Mouse (Mus musculus) ES-CJ7 (cell line): ENCODE results near the gene Adamts17.
A peak's percentile ranks its signal among the peaks of the same experiment; 100 is the strongest.

Source experiments
- DNase-seq: peaks from one replicate; pipeline ENCODE4 v3.0.0; 2011; ENCODE audit warnings: low read depth, low spot score

Adamts17 gene

DNA sequence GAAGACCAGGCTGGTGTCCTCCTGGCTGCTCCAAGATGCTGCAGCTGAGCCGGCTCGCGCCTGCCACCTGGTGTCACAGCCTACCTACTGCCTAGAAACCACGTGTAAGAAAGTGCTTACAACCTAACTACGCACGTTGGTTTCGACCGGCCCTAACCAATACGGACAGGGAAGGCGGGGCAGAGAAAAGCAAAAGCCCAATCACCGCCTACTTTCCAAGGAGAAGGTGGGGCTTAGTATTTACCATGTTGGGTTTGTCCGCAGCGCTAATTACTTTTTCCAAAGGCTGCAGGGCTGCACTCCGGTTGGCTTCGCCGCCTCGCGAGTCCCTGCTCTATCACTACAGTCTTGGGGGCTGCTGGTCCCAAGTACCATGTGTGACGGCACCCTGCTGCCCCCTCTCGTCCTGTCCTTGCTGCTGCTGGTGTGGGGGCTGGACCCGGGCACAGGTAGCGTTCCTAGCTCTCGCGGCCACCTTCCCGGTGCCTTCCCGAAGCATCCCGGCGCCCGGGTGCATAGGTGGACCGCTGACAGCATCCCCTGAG, at the start of gene Adamts17:
Gene Adamts17 (plus strand): TSS at position 273 of the 545 bp plus-strand sequence.
- DNase-seq, result peak; percentile 98

DNA sequence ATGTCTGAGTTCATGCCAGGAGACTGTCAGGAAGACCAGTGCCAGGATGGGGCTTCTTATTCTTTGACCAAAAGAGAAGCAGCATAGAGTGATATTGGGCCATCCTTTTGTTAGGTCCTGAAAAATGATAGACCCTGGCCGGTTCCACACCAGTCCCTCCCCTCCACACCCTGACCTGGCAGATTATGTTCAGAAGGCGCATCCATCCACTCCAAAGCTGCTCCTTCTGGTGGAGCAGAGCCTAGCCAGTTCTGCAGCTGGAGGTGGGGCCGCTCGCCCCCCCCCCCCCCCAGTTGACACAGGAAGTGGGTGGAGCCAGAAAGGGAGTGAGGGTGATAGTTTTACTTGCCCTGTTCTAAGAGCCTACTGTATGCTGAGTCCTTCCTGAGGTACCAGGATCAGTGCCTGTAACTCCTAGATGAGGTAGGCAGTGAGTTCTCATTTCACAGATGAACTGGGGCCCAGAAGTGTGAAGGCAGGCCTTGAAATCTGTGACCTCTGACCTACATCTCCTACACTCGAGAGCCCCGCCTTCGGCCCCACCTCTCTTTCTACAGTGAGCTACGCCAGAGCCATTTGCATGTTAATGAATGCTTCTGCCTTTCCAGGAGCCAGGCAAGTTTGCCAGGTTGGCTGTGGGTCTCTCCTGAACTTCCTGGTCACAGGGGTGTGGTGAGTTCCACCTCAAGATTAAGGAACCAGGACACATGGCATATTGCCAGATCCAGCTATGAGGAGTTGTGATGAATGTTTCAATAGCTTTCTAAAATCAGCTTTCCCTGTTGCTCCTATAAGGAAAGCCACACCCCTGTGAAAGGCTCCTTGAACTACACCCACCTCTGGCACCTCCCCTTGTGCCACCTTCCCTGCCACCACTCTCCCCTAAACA, 49.4 kb upstream of the Adamts17 start:
- peak; percentile 92 for DNase-seq

DNA sequence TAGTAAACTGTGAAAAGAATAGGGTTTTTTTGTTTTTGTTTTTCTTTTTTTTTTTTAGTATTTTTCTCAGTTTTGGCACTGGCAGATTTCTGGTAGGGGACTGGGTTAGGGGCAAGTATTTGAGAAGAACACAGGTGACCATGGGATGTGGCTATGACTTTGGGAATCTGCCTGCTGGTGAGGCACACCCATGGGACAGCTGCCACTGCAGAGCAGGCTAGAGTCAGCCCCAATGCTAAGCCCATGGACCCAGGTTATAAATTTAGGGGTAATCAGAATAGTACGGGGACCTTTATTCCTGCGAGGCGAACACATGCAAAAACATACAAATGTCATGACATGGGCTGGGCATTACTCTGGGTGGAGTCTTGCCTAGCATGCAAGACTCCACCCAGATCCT, 48.5 kb upstream of the Adamts17 start:
- no peak for DNase-seq

DNA sequence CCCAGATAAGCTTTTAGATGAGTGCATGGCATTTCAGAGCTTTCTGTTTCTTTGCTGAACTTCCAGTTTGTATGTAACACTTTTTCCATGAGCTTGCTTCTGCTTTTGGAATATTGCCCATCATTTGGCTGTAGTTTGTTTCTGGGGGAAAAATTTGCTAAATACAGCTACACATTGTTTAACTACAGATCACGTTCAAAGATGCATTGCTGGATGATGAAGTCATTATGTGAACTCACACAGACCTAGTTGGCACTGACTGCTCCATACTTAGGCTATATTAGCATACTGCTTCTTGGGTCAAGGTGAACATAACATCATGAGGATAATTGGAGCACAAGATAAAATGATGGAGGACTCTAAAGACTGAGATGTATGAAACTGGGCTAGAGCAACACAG, 42.6 kb upstream of the Adamts17 start:
- DNase-seq, result no peak

- no peak for DNase-seq
Observed at GRCm38 (mm10) chr7:66797345-66797744, 42.2 kb upstream of the Adamts17 start.

DNA sequence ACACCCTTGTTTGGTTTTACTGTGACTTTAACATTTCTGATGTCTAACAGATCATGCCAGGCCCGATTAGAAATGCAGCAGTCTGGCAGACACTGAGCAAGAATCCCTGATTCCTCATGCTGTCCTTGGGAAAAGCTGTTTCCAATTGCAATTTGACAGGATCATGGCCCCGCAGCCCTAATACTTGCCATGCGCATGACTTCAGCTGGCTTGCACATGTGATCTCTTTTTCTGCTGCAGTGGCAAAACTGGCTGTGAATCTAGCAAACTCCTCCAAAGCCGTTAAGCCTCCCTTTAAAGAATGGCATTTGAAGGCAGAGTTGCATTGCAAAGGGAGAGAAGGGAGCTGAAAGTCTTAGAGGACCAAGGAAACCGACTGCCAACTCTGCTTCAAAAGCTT, 40.7 kb upstream of the Adamts17 start:
- no peak for DNase-seq

- DNase-seq, result no peak
Observed at GRCm38 (mm10) chr7:66800784-66801183, 38.8 kb upstream of the Adamts17 start.

GRCm38 (mm10) chr7:66801785-66802184, 37.8 kb upstream of the Adamts17 start:
- no peak for DNase-seq

GRCm38 (mm10) chr7:66803798-66804197, 35.7 kb upstream of the Adamts17 start:
- no peak for DNase-seq

GRCm38 (mm10) chr7:66806801-66807200, 32.7 kb upstream of the Adamts17 start:
- no peak for DNase-seq

- DNase-seq, result no peak
Observed at GRCm38 (mm10) chr7:66810436-66810835, 29.1 kb upstream of the Adamts17 start.

DNA sequence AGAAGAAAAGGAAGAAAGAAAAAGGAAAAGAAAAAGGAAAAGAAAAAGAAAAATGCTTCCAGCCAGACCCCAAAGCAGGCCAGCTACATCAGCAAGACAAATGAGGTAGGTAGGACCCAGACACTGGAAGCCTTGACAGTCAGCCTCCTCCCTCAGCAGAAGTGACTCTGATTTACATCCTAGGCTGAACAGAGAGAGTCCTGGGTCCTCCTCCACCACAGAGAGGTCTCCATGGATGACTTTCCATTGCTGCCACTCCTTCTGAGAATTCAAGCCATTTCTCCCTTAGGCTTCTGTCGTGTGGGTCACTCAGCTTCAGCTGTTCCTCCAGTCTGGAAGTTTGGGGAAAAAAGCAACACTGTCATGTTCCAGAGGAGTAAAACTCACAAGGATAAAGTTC, 28.2 kb upstream of the Adamts17 start:
- DNase-seq, result no peak

DNA sequence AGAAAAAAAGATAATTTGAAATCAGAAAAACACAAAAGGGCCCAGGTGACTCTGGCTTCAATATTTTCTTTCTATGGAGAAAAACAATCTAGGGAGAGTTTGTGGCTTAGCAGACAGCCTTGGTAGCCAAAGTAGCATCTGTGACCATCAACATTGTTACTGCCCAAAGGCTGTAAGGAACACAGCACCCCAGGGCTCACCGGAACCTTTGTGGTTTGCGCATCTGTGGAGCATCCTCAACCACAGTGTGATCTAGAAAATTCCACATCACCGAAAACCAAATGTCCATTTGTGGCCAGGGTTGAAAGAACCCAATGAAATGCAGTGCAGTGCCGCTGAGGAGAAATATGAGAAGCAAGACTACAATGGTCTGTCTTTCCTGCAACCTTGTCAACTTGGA, 27.2 kb upstream of the Adamts17 start:
- no peak for DNase-seq

DNA sequence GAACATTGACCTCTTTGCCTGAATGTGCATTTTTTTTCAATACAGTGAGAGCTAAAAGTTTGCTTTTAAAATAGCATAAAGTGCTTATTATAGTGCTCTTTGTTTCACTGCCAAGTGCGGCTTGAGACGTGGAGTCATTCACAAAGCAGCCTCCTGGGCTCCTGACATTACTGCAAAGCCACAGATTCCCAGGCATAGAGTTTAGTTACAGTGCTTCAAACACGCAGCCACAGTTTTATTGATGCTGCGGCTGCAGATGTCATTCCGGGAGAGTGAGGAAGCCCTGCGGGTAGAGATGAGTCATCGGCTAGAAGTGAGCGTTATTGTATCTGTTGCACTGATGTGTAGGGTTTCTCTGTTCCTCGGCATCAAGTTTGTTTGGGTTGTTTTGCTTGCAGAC, 26.8 kb upstream of the Adamts17 start:
- DNase-seq, result no peak

DNA sequence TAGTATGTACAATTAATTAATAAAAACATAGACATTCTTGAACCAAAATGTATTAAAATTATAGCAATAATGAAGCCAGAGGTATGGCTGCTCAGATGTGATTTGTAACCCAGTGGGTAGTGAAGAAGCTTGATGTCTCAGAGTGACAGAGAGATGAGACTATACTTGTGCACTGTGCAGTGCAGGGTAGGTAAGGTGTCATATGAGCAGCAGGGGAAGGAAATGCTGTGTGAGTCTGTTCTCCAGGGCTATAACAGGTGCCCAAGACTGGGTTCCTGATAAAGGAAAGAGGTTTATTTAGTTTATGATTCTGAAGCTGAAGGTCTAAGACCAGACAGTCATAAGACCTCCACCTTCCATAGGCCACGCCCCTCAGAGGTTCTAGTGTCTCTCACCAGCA, 26.4 kb upstream of the Adamts17 start:
- no peak for DNase-seq

DNA sequence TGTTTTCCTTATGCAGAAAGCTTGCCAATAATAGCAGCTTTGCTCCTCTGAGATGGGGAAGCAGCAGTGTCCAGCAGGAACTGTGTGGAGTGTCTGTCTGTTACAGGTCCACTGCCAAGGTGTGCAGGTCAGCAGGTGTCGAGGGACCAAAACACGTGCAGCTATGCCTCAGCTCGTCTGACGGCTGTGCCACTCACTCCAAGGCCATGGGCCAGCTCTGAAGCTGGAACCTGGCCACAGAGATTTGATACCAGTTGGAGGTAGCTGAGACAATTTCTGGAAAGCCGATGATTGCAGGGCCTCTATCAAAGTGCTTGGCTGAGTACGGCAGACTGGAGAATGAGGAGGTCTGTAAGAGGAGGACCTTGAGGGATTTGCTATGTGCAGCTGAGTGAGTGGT, 24.0 kb upstream of the Adamts17 start:
- DNase-seq, result no peak

- peak; percentile 38 for DNase-seq
Observed at GRCm38 (mm10) chr7:66820034-66820433, 19.5 kb upstream of the Adamts17 start.

- DNase-seq, result no peak
Observed at GRCm38 (mm10) chr7:66830803-66831202, 8.7 kb upstream of the Adamts17 start.

GRCm38 (mm10) chr7:66831295-66831694, 8.2 kb upstream of the Adamts17 start:
- DNase-seq, result no peak

- peak; percentile 37 for DNase-seq
Observed at GRCm38 (mm10) chr7:66840008-66840719, 629 bp downstream of the Adamts17 start.

DNA sequence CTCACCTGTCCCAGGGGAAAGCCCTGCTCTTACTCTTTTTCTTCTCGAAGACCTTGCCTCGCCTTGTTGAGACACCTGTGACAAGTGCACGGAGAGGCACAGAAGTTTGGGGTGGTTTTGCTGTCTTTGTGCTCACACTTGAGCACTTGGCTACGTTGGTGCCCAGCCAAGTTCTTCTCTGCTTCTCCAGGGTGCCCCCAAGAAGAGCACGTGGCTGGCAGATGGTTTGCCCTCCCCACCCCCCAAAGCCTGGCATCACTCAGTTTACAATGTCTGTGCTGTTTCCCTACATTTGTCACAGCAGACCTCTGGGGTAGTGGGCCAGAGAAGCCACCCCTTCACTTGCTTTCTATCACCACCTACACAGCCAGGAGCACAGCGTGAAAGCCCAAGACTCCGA, 1.6 kb downstream of the Adamts17 start:
- no peak for DNase-seq

- peak; percentile 36 for DNase-seq
Observed at GRCm38 (mm10) chr7:66842021-66842420, 2.5 kb downstream of the Adamts17 start.

DNA sequence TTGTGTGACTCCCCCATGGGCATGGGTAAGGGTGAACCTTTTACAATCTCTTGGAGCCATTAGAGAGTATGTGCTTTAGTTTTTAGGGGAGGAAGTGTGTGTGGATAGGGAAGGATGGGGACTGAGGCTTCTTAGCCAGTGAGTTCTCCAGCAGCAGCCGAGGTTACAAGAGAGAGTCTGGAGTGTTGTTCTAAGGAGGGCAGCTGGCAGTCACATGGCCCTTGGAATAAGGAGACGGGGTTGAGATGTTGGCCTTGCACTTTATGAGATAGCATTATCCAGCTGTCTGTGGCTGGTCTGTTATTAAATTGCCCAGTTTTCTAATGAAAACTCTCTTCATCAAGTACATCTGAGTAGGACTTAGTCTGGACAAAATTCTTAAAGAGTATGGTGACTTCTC, 4.3 kb downstream of the Adamts17 start:
- no peak for DNase-seq
